Mouse (Mus musculus) C3H10T1/2 (cell line): ENCODE data around the gene Tmco4. TPM values are rescaled to one million over a fixed set of nuclear protein-coding genes. Genes with fewer than 3 reads are reported as not detected.

Experiments used
- polyA plus RNA-seq, 2 experiments: library from polyadenylated mRNA; unstranded; fragments of >200 nt; fragmentation: generic; extraction: Trizol; gene quantifications; one replicate each; pipeline ENCODE4 v1.2.1; 2012; ENCODE audit warnings: missing spikeins in 2 of 2

Tmco4 gene
- polyA plus RNA-seq = 1 to 10 TPM; 2.8 to 5.1 TPM

DNA sequence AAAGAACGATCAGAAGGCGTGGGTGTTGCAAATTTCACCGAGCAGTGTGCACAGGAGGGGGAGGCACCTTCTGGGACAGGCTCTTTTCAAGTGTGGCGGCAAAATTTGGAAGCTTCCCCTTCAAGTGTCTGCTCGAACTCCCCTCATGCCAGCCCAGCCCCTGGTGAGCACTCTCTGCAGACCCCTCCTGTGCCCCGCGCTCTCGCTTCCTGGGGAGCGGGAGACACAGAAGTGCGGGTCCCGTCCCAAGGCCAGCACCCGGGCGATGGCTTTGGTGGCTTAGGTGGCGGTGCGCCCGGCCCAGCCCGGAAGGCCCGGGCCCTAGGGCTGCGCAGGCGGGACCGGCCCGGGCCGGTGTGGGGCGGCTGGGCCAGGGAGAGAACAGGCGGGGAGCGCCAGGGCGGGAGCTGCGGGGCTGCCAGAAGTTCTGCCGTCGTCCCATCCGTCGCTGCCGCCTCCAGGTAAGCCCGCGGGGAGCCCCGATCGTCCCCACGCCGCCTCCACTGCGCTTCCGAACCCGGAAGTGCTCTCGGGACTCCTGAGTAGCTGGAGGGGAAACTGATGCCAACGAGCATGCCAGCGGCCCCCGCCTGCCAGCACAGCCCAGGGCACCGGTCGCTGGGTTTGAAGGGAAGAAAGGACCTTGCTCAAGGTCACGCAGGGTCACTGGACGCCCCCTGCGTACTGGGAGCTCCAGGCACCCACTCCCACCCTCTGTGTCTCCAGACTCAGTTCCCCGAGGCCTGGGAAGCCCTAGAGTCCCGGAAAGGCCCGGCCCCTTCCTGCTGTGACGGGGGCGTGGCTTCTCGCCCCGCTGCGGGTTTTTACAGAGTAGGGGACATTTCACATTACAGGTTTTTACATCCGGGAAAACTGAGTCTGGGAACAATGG, at the start of gene Tmco4:
Tmco4 (plus strand) TSS at position 62 of the 892 bp plus-strand sequence.

DNA sequence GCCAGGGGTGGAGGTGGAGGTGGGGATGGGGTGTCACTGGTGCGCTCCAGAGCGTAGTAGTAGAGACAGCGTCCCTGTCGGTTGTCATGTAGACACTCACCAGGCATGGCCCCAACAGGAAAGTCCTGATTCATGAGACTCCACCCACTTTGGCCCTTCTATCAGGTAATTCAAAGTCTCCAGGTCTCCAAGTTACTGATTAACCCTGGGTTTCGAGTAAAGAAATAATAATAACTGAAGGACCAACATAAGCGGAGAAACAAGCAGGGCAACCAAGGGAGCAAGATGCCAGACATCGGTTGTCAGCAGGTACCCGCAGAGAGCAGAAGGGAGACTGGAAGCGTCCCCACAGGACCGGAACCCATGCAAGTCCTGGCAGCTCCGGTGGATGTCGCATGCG, 5.8 kb upstream of the Tmco4 start, which contains the start of gene Rnf186:
Rnf186 (plus strand) TSS at position 247 of the 400 bp plus-strand sequence.

DNA sequence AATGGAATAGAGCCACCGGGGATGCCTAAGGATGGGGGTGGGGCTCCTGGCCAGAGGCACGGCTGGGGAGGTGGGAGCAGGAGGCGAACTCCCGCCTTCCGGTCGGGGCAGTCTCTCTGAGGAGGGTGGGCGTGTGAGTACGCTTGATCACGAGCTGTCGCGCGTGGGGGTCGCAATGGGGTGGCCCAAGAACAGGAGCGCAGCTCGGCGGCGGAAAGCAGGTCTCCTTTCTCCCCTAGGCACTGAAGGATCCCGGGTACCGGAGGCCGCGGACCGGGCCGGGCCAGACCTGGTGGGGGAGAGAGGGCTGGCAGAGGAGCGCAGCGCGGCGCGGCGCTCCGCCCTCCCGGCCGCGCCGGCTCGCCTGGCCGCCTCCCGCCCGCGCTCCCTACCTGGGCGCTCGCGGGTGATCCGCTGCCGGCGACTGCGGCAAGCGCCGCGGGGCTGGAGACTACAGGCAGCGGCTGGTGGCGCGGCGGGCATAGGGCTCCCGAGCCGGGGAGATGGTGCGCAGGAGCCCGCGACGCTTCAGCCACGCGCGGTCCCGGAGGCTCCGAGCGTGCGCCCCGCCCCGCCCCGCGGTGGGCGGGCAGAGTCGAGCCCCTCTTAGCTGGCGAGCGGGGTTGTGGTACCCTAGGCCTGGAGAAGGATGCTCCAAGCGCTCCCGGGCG, 102.5 kb downstream of the Tmco4 start, which contains the start of gene Htr6:
Htr6 (minus strand) TSS at position 530 of the 671 bp plus-strand sequence.

DNA sequence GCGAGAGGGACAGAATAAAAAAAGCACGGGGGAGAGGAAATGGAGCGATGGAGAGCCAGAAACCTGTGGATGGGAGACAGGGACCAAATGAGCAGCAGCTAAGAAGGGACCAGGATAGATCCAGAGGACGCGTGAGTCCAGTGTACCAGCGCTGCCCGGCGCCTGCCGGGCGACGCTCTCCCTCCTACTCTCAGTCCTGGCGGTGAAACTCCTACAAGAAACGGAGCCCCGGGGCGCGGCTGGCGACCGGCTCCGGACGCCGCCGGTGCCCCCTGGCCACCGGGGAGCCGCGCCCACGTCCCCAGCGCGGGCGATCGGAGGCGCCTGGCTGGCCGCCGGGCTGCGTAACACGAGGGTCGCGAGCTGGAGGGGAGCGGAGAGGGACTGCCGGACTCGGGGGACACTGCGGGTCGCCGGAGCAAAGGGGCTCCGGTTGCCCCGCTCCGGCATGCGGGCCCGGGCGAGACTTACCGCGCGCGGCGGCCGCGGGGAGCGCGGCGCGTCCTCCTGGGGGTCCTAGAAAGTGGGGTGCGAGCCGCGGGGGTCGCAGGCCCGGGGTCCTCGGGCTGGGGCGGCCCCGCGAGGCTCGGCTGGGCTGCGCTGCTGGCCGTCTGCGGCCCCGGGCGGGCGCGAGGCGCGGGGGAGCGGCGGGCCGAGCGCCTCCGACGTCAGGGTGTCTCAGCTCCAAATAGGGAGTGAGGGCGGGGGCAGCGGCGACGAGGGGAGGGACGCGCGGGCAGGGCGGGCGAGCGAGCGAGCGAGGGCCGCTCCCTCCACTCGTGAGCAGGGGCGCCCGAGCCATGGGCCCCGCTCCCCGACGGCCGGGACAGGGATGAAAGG, 119.9 kb downstream of the Tmco4 start, which contains the start of gene Nbl1:
Nbl1 (minus strand) TSS at position 638 of the 840 bp plus-strand sequence.

Other genes with a start within 250 kb of the Tmco4 start
- gene Pla2g2c, start 248.1 kb upstream of the Tmco4 start, polyA plus RNA-seq = not detected
- gene Ubxn10, start 235.7 kb upstream of the Tmco4 start, polyA plus RNA-seq = not detected
- not detected for gene Pla2g2f, start 215.3 kb upstream of the Tmco4 start, polyA plus RNA-seq
- gene Pla2g2d, start 197.2 kb upstream of the Tmco4 start, polyA plus RNA-seq = not detected
- under 1 TPM in 1 of 2 experiments, not detected in 1; 0.26 TPM for gene Pla2g5, start 109.4 kb upstream of the Tmco4 start, polyA plus RNA-seq
- gene Gm13030, start 98.9 kb upstream of the Tmco4 start, polyA plus RNA-seq = not detected
- gene Pla2g2e, start 94.9 kb upstream of the Tmco4 start, polyA plus RNA-seq = under 1 TPM in 1 of 2 experiments, not detected in 1; 0.20 TPM
- 1 to 10 TPM; 2.9 to 3.7 TPM for gene Otud3, start 58.9 kb upstream of the Tmco4 start, polyA plus RNA-seq
- gene Rnf186, start 5.8 kb upstream of the Tmco4 start, polyA plus RNA-seq = not detected
- gene Htr6, start 102.7 kb downstream of the Tmco4 start, polyA plus RNA-seq = under 1 TPM; 0.02 to 0.06 TPM
- gene Nbl1, start 120.1 kb downstream of the Tmco4 start, polyA plus RNA-seq = 10 to 100 TPM; 10.7 to 97.5 TPM
- gene Minos1, start 158.2 kb downstream of the Tmco4 start, polyA plus RNA-seq = 100 to 1,000 TPM; 182 to 240 TPM
- 100 to 1,000 TPM; 162 to 232 TPM for gene Capzb, start 220.0 kb downstream of the Tmco4 start, polyA plus RNA-seq